10 mouse cellular contexts compared by ENCODE assay signal in genomic region chr11:80312565-80312964, GRCm38 (mm10). TPM values are rescaled to one million over a fixed set of nuclear protein-coding genes. Genes with fewer than 3 reads are reported as not detected.
DNase-seq lines count a peak whose midpoint lies in the region; ATAC-seq and TF ChIP-seq lines count a peak whose summit lies in the region.
"Had no signal": no experiment of that assay in that cellular context is flagged by ENCODE, and none has a peak within 500 bp of the region (broad histone marks: within the 10 kb centered on the region; RNA-seq: fewer than 3 reads in every experiment).

No protein-coding gene starts in this region.

- no peak overlapping the region for H3K27ac ChIP-seq in intestine, embryonic 14.5 days (ENCODE audit: low read depth)
- no peak overlapping the region for H3K27ac ChIP-seq in intestine, postnatal 0 days (ENCODE audit: low read depth, low read length)
- peak overlapping the region; percentile 94 for H3K27ac ChIP-seq in forebrain, embryonic 13.5 days
- H3K27ac ChIP-seq in midbrain, embryonic 15.5 days = peak overlapping the region; percentile 49

- H3K4me2 ChIP-seq in intestine, embryonic 14.5 days (ENCODE audit: low read length) = no peak overlapping the region
- H3K4me2 ChIP-seq in intestine, postnatal 0 days (replicated peaks; ENCODE audit: low read depth) = no peak overlapping the region
- H3K4me2 ChIP-seq in forebrain, embryonic 13.5 days = no peak overlapping the region
- no peak overlapping the region for H3K4me2 ChIP-seq in midbrain, embryonic 15.5 days

- no peak for ATAC-seq in intestine, embryonic 14.5 days (replicated peaks; ENCODE audit: low FRiP score, low TSS enrichment, low read depth)
- ATAC-seq in intestine, postnatal 0 days = no peak
- ATAC-seq in forebrain, embryonic 13.5 days = no peak
- ATAC-seq in midbrain, embryonic 15.5 days (replicated peaks) = no peak
- ATAC-seq in inflammation-experienced regulatory T-cells, adult 6 months = no peak

- H3K9ac ChIP-seq in intestine, embryonic 14.5 days (ENCODE audit: low read length) = no peak overlapping the region
- H3K9ac ChIP-seq in intestine, postnatal 0 days (ENCODE audit: low read depth, low read length) = no peak overlapping the region
- H3K9ac ChIP-seq in forebrain, embryonic 13.5 days = no peak overlapping the region
- no peak overlapping the region for H3K9ac ChIP-seq in midbrain, embryonic 15.5 days

- DNase-seq in intestine, embryonic 14.5 days (ENCODE audit: low spot score) = peak; percentile 74
- DNase-seq in NIH3T3 (ENCODE audit: low read depth) = peak; percentile 68
- DNase-seq in right cerebral cortex, adult 2 months (ENCODE audit: low spot score in 2 of 2) = no peak
- DNase-seq in lung, postnatal 14 days = no peak
- DNase-seq: cerebellum, adult 9-11 months; right cerebral cortex, postnatal 25 days had no signal

- no peaks in the 10 kb centered on the region for H3K36me3 ChIP-seq in intestine, embryonic 14.5 days (ENCODE audit: control insufficient read depth, insufficient read depth, low read length)
- no peaks in the 10 kb centered on the region for H3K36me3 ChIP-seq in intestine, postnatal 0 days (ENCODE audit: control insufficient read depth, insufficient read depth)
- H3K36me3 ChIP-seq in forebrain, embryonic 13.5 days (ENCODE audit: poor library complexity, severe bottlenecking) = peaks cover 10% of the 10 kb centered on the region
- no peaks in the 10 kb centered on the region for H3K36me3 ChIP-seq in midbrain, embryonic 15.5 days (replicated peaks)

- no peaks in the 10 kb centered on the region for H3K27me3 ChIP-seq in intestine, embryonic 14.5 days (replicated peaks; ENCODE audit: control insufficient read depth, insufficient read depth, low read length)
- H3K27me3 ChIP-seq in intestine, postnatal 0 days (replicated peaks; ENCODE audit: control insufficient read depth, insufficient read depth, low read length) = no peaks in the 10 kb centered on the region
- H3K27me3 ChIP-seq in forebrain, embryonic 13.5 days = no peaks in the 10 kb centered on the region
- H3K27me3 ChIP-seq in midbrain, embryonic 15.5 days (replicated peaks) = no peaks in the 10 kb centered on the region

- no peak overlapping the region for H3K4me3 ChIP-seq in intestine, embryonic 14.5 days (ENCODE audit: low read depth, low read length)
- H3K4me3 ChIP-seq in intestine, postnatal 0 days (ENCODE audit: low read depth, low read length) = no peak overlapping the region
- H3K4me3 ChIP-seq in forebrain, embryonic 13.5 days = no peak overlapping the region
- no peak overlapping the region for H3K4me3 ChIP-seq in midbrain, embryonic 15.5 days

- H3K9me3 ChIP-seq in intestine, embryonic 14.5 days (ENCODE audit: control insufficient read depth, low read length) = no peaks in the 10 kb centered on the region
- H3K9me3 ChIP-seq in intestine, postnatal 0 days (ENCODE audit: control insufficient read depth) = no peaks in the 10 kb centered on the region
- no peaks in the 10 kb centered on the region for H3K9me3 ChIP-seq in forebrain, embryonic 13.5 days (replicated peaks)
- H3K9me3 ChIP-seq in midbrain, embryonic 15.5 days = no peaks in the 10 kb centered on the region

- 5% methylated on average over 6 of the region's 6 CpGs for WGBS in intestine, embryonic 14.5 days
- WGBS in intestine, postnatal 0 days = 5% methylated on average over 6 of the region's 6 CpGs
- WGBS in forebrain, embryonic 13.5 days = 13% methylated on average over 6 of the region's 6 CpGs
- 10% methylated on average over 6 of the region's 6 CpGs for WGBS in midbrain, embryonic 15.5 days

- TF ChIP-seq CTCF in intestine, postnatal 0 days (IDR thresholded peaks at IDR 0.05; ENCODE audit: low read depth) = no peak

- no peaks in the 10 kb centered on the region for H3K4me1 ChIP-seq in intestine, embryonic 14.5 days (replicated peaks; ENCODE audit: control insufficient read depth, insufficient read depth, low read length)
- no peaks in the 10 kb centered on the region for H3K4me1 ChIP-seq in intestine, postnatal 0 days (replicated peaks; ENCODE audit: control insufficient read depth, insufficient read depth, low read length)
- H3K4me1 ChIP-seq in forebrain, embryonic 13.5 days = peaks cover 78% of the 10 kb centered on the region
- peaks cover 34% of the 10 kb centered on the region for H3K4me1 ChIP-seq in midbrain, embryonic 15.5 days

RNA-seq across cellular contexts. Expression of gene Rhbdl3, which starts 11.9 kb away (rescaled TPM):
- polyA plus RNA-seq in intestine, embryonic 14.5 days (2014; fragmentation: Nextera tagmentation; extraction: Ambion mirVana) = 2.7 and 3.1 TPM in 2 replicates
- polyA plus RNA-seq in intestine, postnatal 0 days (2015; fragmentation: Nextera tagmentation; extraction: Ambion mirVana) = 1.3 and 1.4 TPM in 2 replicates
- 24.9 and 27.5 TPM in 2 replicates for polyA plus RNA-seq in forebrain, embryonic 13.5 days (2015; fragmentation: Nextera tagmentation; extraction: Ambion mirVana)
- polyA plus RNA-seq in midbrain, embryonic 15.5 days (2015; fragmentation: Nextera tagmentation; extraction: Ambion mirVana) = 9.2 and 10.8 TPM in 2 replicates
- under 1 TPM; 0.40 to 0.78 (median 0.44) TPM for polyA plus RNA-seq in inflammation-experienced regulatory T-cells, adult 6 months (2017; shearing (Covaris generic))

Comparison
In these comparisons a context has a peak if more than half of its experiments do, and no peak if none do; other contexts are left out.
1. DNase-seq: peak in intestine, embryonic 14.5 days (single experiment) and NIH3T3 (single experiment); none in right cerebral cortex, adult 2 months (0 of 2) and lung, postnatal 14 days (single experiment).
2. H3K27ac ChIP-seq: peak in forebrain, embryonic 13.5 days (single experiment) and midbrain, embryonic 15.5 days (single experiment); none in intestine, embryonic 14.5 days (single experiment) and intestine, postnatal 0 days (single experiment).